Mouse (Mus musculus): ENCODE data around the gene Bfsp1.

DNA sequence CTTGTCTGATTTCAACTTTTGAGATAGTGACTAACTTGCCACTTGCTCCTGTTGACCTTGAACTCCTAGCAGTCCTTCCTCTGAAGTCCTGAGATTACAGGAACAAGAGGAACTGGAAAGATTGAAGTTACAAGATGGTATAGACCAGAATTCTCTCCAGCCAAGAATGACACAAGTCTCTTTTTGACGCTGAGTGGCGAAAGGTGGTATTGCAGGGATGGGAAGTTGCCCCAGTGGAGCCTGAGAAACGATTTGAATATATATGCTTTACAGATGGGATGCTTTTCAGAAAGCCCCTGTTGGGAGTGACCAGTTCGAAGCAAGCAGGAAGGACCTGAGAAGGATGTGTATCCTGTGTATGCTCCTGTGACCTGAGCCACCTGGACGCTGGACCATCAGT is 54.2 kb downstream of the Bfsp1 start:
- peak; percentile 40 for TF ChIP-seq CTCF (IDR thresholded peaks at IDR 0.05; ENCODE audit: low read depth)
- no peak for TF ChIP-seq EP300 (optimal IDR thresholded peaks at IDR 0.05)

All from stomach, postnatal 0 days (tissue).